Mouse (Mus musculus): ENCODE measurements around the gene Ssh1. TPM values are rescaled to one million over a fixed set of nuclear protein-coding genes. Genes with fewer than 3 reads are reported as not detected.

Ssh1 gene
- polyA plus RNA-seq, 1 experiment from 2014 or later = 28.1 TPM

- H3K4me3 ChIP-seq (ENCODE audit: low read depth, low read length) = no peak overlapping the region
- H3K27me3 ChIP-seq (ENCODE audit: control insufficient read depth, insufficient read depth, low read length) = no peaks in the 10 kb centered on the region
- ATAC-seq (ENCODE audit: insufficient number of reproducible peaks, low FRiP score, low TSS enrichment, low read depth) = no peak
- no peaks in the 10 kb centered on the region for H3K36me3 ChIP-seq (ENCODE audit: control insufficient read depth, insufficient read depth, low read length)
- no peaks in the 10 kb centered on the region for H3K9me3 ChIP-seq (ENCODE audit: control insufficient read depth, low read length)
- no peaks in the 10 kb centered on the region; the same call in 1 of the 2 replicates for H3K4me1 ChIP-seq (ENCODE audit: control insufficient read depth, insufficient read depth, low read length)
- DNase-seq (ENCODE audit: low spot score) = no peak
- WGBS = 86% methylated on average over 8 of the region's 8 CpGs
- H3K9ac ChIP-seq (ENCODE audit: low read length) = no peak overlapping the region
- no peak overlapping the region for H3K4me2 ChIP-seq (ENCODE audit: low read depth, severe bottlenecking)
- H3K27ac ChIP-seq (replicated peaks; ENCODE audit: low read depth, low read length) = no peak overlapping the region
Measured at GRCm38 (mm10) chr5:113977309-113977708, 16.4 kb downstream of the Ssh1 start.

DNA sequence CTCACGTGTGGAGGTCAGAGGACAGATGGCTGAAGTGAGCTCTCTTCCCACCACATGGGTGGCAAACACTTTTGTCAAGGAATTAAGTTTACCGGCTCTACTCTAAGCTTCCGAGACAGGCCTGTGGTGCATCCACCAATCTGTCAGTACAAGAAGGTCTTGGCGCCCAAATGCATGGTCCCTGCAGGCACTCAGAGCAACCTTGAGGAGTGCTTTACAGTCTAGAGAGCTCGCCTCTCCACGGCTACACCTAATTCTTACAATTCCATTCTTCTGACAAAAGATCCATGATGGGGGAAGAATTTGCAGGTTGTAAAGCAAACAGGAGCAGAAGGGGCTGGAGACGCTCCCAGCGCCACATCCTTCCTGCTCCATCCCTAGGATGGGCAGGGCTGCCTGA, 17.1 kb downstream of the Ssh1 start:
- no peak overlapping the region for H3K4me2 ChIP-seq (ENCODE audit: low read depth, severe bottlenecking)
- no peaks in the 10 kb centered on the region for H3K27me3 ChIP-seq (ENCODE audit: control insufficient read depth, insufficient read depth, low read length)
- no peak for DNase-seq (ENCODE audit: low spot score)
- no peaks in the 10 kb centered on the region for H3K36me3 ChIP-seq (ENCODE audit: control insufficient read depth, insufficient read depth, low read length)
- H3K27ac ChIP-seq (replicated peaks; ENCODE audit: low read depth, low read length) = no peak overlapping the region
- no peak overlapping the region for H3K4me3 ChIP-seq (ENCODE audit: low read depth, low read length)
- H3K9me3 ChIP-seq (ENCODE audit: control insufficient read depth, low read length) = no peaks in the 10 kb centered on the region
- no peak for ATAC-seq (ENCODE audit: insufficient number of reproducible peaks, low FRiP score, low TSS enrichment, low read depth)
- no peaks in the 10 kb centered on the region; the same call in 1 of the 2 replicates for H3K4me1 ChIP-seq (ENCODE audit: control insufficient read depth, insufficient read depth, low read length)
- WGBS = 89% methylated on average over 8 of the region's 8 CpGs
- H3K9ac ChIP-seq (ENCODE audit: low read length) = no peak overlapping the region

DNA sequence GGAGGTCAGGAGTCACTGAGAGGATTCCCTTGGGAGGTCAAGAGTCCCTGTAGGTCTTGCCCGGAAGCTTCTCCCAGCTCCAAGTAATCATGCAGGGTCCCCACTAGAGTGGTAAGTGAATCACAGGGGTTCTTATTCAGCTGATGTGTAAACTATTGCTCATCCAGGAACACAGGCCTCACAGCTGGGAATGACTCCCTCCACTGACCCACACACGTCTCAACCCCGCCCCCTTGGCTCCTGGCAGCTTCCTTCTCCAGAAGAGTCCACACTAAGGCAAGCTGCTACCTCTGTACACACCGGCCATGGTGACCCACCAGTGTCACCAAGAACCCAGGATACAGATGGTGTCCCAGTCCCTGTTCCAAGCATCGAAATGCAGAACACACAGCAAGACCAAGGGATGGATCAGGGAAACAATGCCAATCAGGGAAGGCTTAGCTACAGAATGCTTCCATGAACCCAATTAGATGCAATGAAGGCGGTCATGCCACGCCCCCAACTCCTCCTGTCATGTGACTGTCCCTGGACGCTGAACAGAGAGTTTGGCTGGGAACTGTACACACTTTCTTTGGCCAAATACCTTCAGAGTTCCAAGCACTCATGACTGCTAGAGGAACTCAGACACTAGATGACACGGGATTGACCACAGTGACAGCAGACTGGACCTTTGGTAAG, 18.0 kb downstream of the Ssh1 start:
- H3K27ac ChIP-seq (replicated peaks; ENCODE audit: low read depth, low read length) = no peak overlapping the region
- H3K4me3 ChIP-seq (ENCODE audit: low read depth, low read length) = no peak overlapping the region
- ATAC-seq (ENCODE audit: insufficient number of reproducible peaks, low FRiP score, low TSS enrichment, low read depth) (no peak), DNase-seq (ENCODE audit: low spot score) (no peak)
- H3K27me3 ChIP-seq (ENCODE audit: control insufficient read depth, insufficient read depth, low read length) = no peaks in the 10 kb centered on the region
- 66% methylated on average over 9 of the region's 9 CpGs for WGBS
- H3K36me3 ChIP-seq (ENCODE audit: control insufficient read depth, insufficient read depth, low read length) = no peaks in the 10 kb centered on the region
- H3K9ac ChIP-seq (ENCODE audit: low read length) = no peak overlapping the region
- no peaks in the 10 kb centered on the region; the same call in 1 of the 2 replicates for H3K4me1 ChIP-seq (ENCODE audit: control insufficient read depth, insufficient read depth, low read length)
- no peaks in the 10 kb centered on the region for H3K9me3 ChIP-seq (ENCODE audit: control insufficient read depth, low read length)
- H3K4me2 ChIP-seq (ENCODE audit: low read depth, severe bottlenecking) = no peak overlapping the region

GRCm38 (mm10) chr5:113974576-113974975, 19.1 kb downstream of the Ssh1 start:
- no peak overlapping the region for H3K27ac ChIP-seq (replicated peaks; ENCODE audit: low read depth, low read length)
- no peaks in the 10 kb centered on the region; the same call in 1 of the 2 replicates for H3K4me1 ChIP-seq (ENCODE audit: control insufficient read depth, insufficient read depth, low read length)
- H3K4me2 ChIP-seq (ENCODE audit: low read depth, severe bottlenecking) = no peak overlapping the region
- no peak for DNase-seq (ENCODE audit: low spot score)
- no peak overlapping the region for H3K4me3 ChIP-seq (ENCODE audit: low read depth, low read length)
- H3K36me3 ChIP-seq (ENCODE audit: control insufficient read depth, insufficient read depth, low read length) = no peaks in the 10 kb centered on the region
- ATAC-seq (ENCODE audit: insufficient number of reproducible peaks, low FRiP score, low TSS enrichment, low read depth) = no peak
- WGBS = 71% methylated on average over 15 of the region's 15 CpGs
- no peaks in the 10 kb centered on the region for H3K9me3 ChIP-seq (ENCODE audit: control insufficient read depth, low read length)
- H3K27me3 ChIP-seq (ENCODE audit: control insufficient read depth, insufficient read depth, low read length) = no peaks in the 10 kb centered on the region
- H3K9ac ChIP-seq (ENCODE audit: low read length) = no peak overlapping the region

DNA sequence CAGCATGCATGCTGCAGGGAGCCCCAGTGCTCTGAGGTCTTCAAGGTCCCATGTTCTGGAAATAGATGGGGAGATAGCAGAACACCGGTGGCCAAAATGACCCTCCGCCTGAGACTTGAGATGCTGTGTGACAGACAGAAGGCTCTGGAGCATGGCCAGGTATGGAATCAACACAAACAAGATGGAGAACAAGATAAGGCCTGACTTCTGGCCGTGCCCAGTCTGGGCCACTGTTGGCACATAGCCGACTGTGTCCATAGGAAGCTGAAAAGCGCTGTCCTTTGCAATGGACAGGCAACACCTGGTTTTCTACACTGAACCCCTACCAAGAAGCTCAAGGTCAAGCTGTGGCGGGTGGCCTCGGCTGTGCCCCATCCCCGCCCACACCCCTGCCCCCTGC, 19.9 kb downstream of the Ssh1 start:
- Histone ChIP-seq H3K9me3 (ENCODE audit: control insufficient read depth, low read length) (no peaks in the 10 kb centered on the region), H3K4me2 (ENCODE audit: low read depth, severe bottlenecking) (no peak overlapping the region), H3K27ac (replicated peaks; ENCODE audit: low read depth, low read length) (no peak overlapping the region), H3K27me3 (ENCODE audit: control insufficient read depth, insufficient read depth, low read length) (no peaks in the 10 kb centered on the region), H3K9ac (ENCODE audit: low read length) (no peak overlapping the region), H3K4me3 (ENCODE audit: low read depth, low read length) (no peak overlapping the region), H3K36me3 (ENCODE audit: control insufficient read depth, insufficient read depth, low read length) (no peaks in the 10 kb centered on the region; the same call in 1 of the 2 replicates), H3K4me1 (ENCODE audit: control insufficient read depth, insufficient read depth, low read length) (no peaks in the 10 kb centered on the region; the same call in 1 of the 2 replicates)
- ATAC-seq (ENCODE audit: insufficient number of reproducible peaks, low FRiP score, low TSS enrichment, low read depth) (no peak), DNase-seq (ENCODE audit: low spot score) (no peak)
- 90% methylated on average over 8 of the region's 8 CpGs for WGBS

GRCm38 (mm10) chr5:113972589-113973515, 20.8 kb downstream of the Ssh1 start:
- no peaks in the 10 kb centered on the region; the same call in 1 of the 2 replicates for H3K4me1 ChIP-seq (ENCODE audit: control insufficient read depth, insufficient read depth, low read length)
- H3K27ac ChIP-seq (replicated peaks; ENCODE audit: low read depth, low read length) = no peak overlapping the region
- ATAC-seq (ENCODE audit: insufficient number of reproducible peaks, low FRiP score, low TSS enrichment, low read depth) (no peak), DNase-seq (ENCODE audit: low spot score) (no peak)
- H3K4me2 ChIP-seq (ENCODE audit: low read depth, severe bottlenecking) = no peak overlapping the region
- no peak overlapping the region for H3K4me3 ChIP-seq (ENCODE audit: low read depth, low read length)
- no peaks in the 10 kb centered on the region for H3K27me3 ChIP-seq (ENCODE audit: control insufficient read depth, insufficient read depth, low read length)
- WGBS = 14% methylated on average over 18 of the region's 18 CpGs
- H3K36me3 ChIP-seq (ENCODE audit: control insufficient read depth, insufficient read depth, low read length) = no peaks in the 10 kb centered on the region; the same call in 1 of the 2 replicates
- no peak overlapping the region for H3K9ac ChIP-seq (ENCODE audit: low read length)
- no peaks in the 10 kb centered on the region for H3K9me3 ChIP-seq (ENCODE audit: control insufficient read depth, low read length)

DNA sequence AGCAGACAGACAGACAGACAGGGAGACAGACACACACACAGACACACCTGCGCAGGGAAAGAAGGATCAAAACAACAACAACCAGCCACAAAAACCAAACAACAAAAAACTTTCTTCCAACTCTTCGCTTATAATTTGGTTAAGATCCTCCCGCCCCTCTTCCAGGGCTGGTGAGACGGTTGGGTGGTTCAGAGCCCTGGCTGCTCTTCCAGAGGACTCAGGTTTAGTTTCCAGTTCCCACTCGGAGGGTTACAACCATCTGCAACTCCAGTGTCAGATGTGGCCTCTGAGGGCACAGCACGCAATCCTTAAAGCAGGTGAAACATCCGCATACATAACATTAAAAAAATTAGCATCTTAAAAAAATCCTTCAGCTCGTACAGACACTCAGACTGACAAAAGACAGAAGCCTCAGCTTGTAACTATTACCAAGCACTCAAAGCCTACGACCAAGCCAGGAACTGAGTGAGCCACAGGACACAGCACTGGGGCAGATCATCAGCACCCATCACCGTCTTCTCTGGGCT, 22.2 kb downstream of the Ssh1 start:
- Histone ChIP-seq H3K4me2 (ENCODE audit: low read depth, severe bottlenecking) (no peak overlapping the region), H3K27me3 (ENCODE audit: control insufficient read depth, insufficient read depth, low read length) (no peaks in the 10 kb centered on the region), H3K9ac (ENCODE audit: low read length) (no peak overlapping the region), H3K36me3 (ENCODE audit: control insufficient read depth, insufficient read depth, low read length) (peaks cover 4% of the 10 kb centered on the region; the same call in 1 of the 2 replicates), H3K9me3 (ENCODE audit: control insufficient read depth, low read length) (no peaks in the 10 kb centered on the region), H3K4me3 (ENCODE audit: low read depth, low read length) (no peak overlapping the region), H3K27ac (replicated peaks; ENCODE audit: low read depth, low read length) (no peak overlapping the region), H3K4me1 (ENCODE audit: control insufficient read depth, insufficient read depth, low read length) (no peaks in the 10 kb centered on the region; the same call in 1 of the 2 replicates)
- no peak for ATAC-seq (ENCODE audit: insufficient number of reproducible peaks, low FRiP score, low TSS enrichment, low read depth)
- no peak for DNase-seq (ENCODE audit: low spot score)
- WGBS = 76% methylated on average over 10 of the region's 10 CpGs

DNA sequence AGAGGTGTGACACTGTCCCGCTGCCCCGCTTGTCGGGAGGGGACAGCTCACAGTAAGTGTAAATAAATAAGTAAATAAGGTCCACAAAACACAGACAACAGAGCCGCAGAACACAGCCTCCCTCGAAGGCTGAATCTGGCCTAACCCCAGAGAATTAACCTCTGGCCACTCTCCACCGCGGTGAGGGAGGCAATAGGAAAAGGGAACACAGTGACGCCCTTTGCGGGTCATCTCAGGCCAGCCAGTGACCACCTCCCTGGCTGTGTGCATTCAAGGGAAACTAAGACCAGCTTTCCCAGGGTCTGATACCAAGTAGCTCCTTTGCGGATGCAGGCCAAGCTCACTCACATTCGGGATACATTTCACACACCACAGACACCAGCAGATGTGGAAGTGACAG, 25.3 kb downstream of the Ssh1 start:
- 70% methylated on average over 11 of the region's 11 CpGs for WGBS
- DNase-seq (ENCODE audit: low spot score) = no peak
- H3K9me3 ChIP-seq (ENCODE audit: control insufficient read depth, low read length) = no peaks in the 10 kb centered on the region
- no peak overlapping the region for H3K4me3 ChIP-seq (ENCODE audit: low read depth, low read length)
- no peaks in the 10 kb centered on the region; the same call in 1 of the 2 replicates for H3K4me1 ChIP-seq (ENCODE audit: control insufficient read depth, insufficient read depth, low read length)
- no peak for ATAC-seq (ENCODE audit: insufficient number of reproducible peaks, low FRiP score, low TSS enrichment, low read depth)
- H3K27ac ChIP-seq (replicated peaks; ENCODE audit: low read depth, low read length) = no peak overlapping the region
- H3K4me2 ChIP-seq (ENCODE audit: low read depth, severe bottlenecking) = no peak overlapping the region
- no peak overlapping the region for H3K9ac ChIP-seq (ENCODE audit: low read length)
- H3K36me3 ChIP-seq (ENCODE audit: control insufficient read depth, insufficient read depth, low read length) = peaks cover 8% of the 10 kb centered on the region
- H3K27me3 ChIP-seq (ENCODE audit: control insufficient read depth, insufficient read depth, low read length) = no peaks in the 10 kb centered on the region
